Mouse (Mus musculus) liver, embryonic 14.5 days (tissue): ENCODE data around the gene Fxyd1.

ENCODE experiments used
- CTCF ChIP-seq: IDR thresholded peaks from 2 replicates; pipeline ENCODE4 v1.5.1; 2016; ENCODE audit warnings: antibody characterized with exemption, low read depth, control low read depth
- EP300 ChIP-seq: IDR thresholded peaks from 2 replicates; pipeline ENCODE4 v1.6.1; 2016; ENCODE audit warnings: antibody characterized with exemption, low read depth

DNA sequence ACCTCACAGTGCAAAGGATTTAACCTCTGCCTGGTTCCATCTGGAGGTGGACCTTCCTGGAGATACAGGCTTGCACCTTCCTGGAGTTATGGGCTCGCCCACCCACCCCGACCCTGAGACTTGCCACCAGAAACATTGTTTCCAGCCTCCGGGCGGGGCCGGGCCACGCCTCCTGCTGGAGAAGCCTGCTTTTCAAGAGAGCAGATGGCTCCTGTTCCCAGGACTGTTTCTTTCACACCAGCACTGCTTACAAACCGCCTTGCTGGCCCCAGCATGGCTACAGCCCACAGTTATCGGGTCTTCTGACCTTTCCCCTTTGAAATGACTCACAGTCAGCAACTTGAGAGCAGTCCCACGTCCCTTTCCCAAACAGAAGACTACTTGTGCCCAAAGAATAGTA lies 15.3 kb upstream of the Fxyd1 start:
- TF ChIP-seq CTCF (no peak), EP300 (no peak)
